Mouse (Mus musculus) activated CD4-positive, CD25-positive, alpha-beta regulatory T cell, adult 4 months (primary cell): Measurements from ENCODE around the gene Ltbp2. TPM values are rescaled to one million over a fixed set of nuclear protein-coding genes. Genes with fewer than 3 reads are reported as not detected.

Source experiments
- ATAC-seq: one replicate; pipeline ENCODE4 v1.8.0; 2017
- polyA plus RNA-seq, 2 experiments: library from polyadenylated mRNA; unstranded; fragments of 100-300 nt; shearing (Covaris generic); gene quantifications; one replicate each; pipeline ENCODE4 v1.2.1; 2017

Gene Ltbp2
- polyA plus RNA-seq, 2 experiments from 2014 or later, result not detected

DNA sequence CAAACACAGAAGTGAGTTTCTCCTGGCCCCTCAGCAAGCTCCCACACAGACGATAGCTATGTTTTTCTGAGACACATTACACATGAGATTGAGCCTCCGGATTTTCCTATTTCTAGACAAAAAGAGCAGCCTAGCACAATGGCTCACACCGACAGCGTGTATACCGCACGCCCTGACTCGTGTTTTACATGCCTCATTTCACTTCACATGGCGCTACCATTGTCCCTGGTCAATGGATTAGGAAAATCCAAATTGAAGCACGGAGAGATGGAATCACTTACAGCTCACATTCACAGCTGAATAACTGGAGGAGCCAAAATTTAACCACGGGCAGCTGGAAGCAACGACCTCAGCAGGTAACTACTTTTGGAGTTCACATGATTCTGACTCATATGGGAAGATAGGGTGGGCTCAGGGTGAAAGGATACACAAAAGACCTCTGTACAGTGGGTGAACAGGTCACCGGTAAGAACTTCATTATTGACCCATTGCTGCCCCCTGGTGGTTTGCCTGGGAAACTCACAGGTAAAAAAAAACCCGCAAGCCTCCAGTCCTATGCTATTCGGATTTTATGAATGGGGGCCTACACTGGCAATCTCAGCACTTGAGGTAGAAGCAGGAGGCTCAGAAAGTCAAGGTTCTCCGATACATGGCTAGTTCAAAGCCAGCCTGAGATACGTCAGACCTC, 121.2 kb downstream of the Ltbp2 start:
- peak; percentile 54 for ATAC-seq

- no peak for ATAC-seq
These were observed 124.0 kb downstream of the Ltbp2 start for GRCm38 (mm10) chr12:84752131-84752977.

DNA sequence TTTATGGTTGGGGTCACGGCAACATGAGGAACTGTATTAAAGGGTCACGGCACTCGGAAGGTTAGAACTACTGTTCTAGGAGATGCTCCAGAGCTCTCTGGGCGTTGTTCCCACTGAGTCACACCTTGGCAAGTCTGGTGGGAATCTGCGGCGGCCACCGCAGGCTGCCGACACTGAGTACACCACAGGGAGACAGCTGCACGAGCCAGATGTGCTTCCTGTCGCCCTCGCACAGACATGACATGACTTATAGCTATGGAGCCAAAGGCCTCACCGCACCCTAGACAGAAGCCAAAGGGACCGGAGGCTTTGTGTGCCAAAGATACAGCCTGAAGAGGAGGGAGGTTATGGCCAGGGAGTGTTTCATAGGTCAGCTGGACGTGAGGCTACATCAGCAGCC, 125.7 kb downstream of the Ltbp2 start:
- ATAC-seq, result no peak

GRCm38 (mm10) chr12:84748134-84748533, 128.2 kb downstream of the Ltbp2 start:
- no peak for ATAC-seq

- ATAC-seq, result no peak
These were observed 130.6 kb downstream of the Ltbp2 start for GRCm38 (mm10) chr12:84745700-84746099.

- no peak for ATAC-seq
These were observed 132.8 kb downstream of the Ltbp2 start for GRCm38 (mm10) chr12:84743496-84743895.

- no peak for ATAC-seq
These were observed 143.0 kb downstream of the Ltbp2 start for GRCm38 (mm10) chr12:84733366-84733765.

Other genes with a start within 250 kb of the Ltbp2 start
- not detected for gene Vrtn, start 235.5 kb downstream of the Ltbp2 start, polyA plus RNA-seq
- gene Syndig1l, start 177.7 kb downstream of the Ltbp2 start, polyA plus RNA-seq, result not detected
- gene Npc2, start 103.4 kb downstream of the Ltbp2 start, polyA plus RNA-seq, result 100 to 1,000 TPM; 151 to 166 TPM
- 100 to 1,000 TPM in 1 of 2 experiments, 10 to 100 TPM in 1; 96.4 to 138 TPM for gene Isca2, start 103.3 kb downstream of the Ltbp2 start, polyA plus RNA-seq
- gene Fcf1, start 94.4 kb upstream of the Ltbp2 start, polyA plus RNA-seq, result 100 to 1,000 TPM; 196 to 212 TPM
- 10 to 100 TPM; 24.9 to 31.0 TPM for gene Arel1, start 94.4 kb upstream of the Ltbp2 start, polyA plus RNA-seq
- gene Ylpm1, start 119.8 kb upstream of the Ltbp2 start, polyA plus RNA-seq, result 10 to 100 TPM; 33.4 to 36.1 TPM
- gene Prox2, start 234.2 kb upstream of the Ltbp2 start, polyA plus RNA-seq, result 1 to 10 TPM; 1.4 to 2.7 TPM
- 10 to 100 TPM; 59.2 to 69.7 TPM for gene Dlst, start 234.3 kb upstream of the Ltbp2 start, polyA plus RNA-seq